Mouse (Mus musculus): Measurements from ENCODE around the gene Fam168b. TPM values are rescaled to one million over a fixed set of nuclear protein-coding genes. Genes with fewer than 3 reads are reported as not detected.

Gene Fam168b
- polyA plus RNA-seq, 1 experiment from 2014 or later: 142 TPM

- no peaks in the 10 kb centered on the region for H3K27me3 ChIP-seq (ENCODE audit: insufficient read depth, poor library complexity, severe bottlenecking)
- H3K9me3 ChIP-seq: no peaks in the 10 kb centered on the region
- WGBS: 90% methylated on average over 7 of the region's 7 CpGs
- DNase-seq (ENCODE audit: low spot score): no peak
- H3K4me1 ChIP-seq (replicated peaks): no peaks in the 10 kb centered on the region
- no peak overlapping the region for H3K27ac ChIP-seq
- no peak overlapping the region for H3K4me3 ChIP-seq
- peaks cover 48% of the 10 kb centered on the region for H3K36me3 ChIP-seq
These were observed 20.5 kb upstream of the Fam168b start for GRCm38 (mm10) chr1:34863323-34863722.

DNA sequence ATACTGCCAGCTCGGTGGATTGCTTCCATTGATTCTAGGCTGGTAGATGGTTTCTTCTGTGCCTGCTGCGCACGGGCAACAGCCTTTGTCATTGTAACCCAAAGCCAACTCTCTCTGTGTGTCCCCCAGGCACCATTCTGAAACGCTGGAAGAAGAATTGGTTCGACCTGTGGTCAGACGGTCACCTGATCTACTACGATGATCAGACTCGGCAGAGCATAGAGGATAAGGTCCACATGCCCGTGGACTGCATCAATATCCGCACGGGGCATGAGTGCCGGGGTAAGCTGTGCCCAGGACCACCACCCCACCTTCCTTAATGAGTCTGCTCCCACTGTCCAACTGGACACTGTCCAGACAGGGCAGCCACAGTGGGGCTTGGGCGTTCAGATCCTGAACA is 20.0 kb upstream of the Fam168b start:
- Histone ChIP-seq H3K27me3 (ENCODE audit: insufficient read depth, poor library complexity, severe bottlenecking) (no peaks in the 10 kb centered on the region), H3K36me3 (peaks cover 46% of the 10 kb centered on the region)
- WGBS: 96% methylated on average over 13 of the region's 13 CpGs

DNA sequence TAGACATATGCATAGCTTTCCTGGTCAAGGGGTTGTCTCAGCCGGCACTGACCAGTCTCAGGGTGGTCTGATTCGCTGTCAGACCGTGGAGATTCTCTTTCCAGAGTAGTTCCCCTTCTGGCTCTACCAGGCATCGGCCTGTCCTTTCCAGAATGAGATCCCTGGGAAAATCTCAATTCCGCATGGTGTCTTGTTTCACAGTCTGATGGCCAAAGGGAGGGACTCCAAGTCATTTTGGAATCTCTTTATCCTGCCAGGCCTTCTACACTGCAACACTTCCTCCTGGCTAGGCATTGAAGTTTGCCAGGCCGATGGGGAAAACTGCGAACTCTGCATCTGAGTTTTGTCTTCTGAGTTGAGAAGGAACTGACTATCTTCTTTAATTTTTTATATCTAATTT is 17.3 kb upstream of the Fam168b start:
- H3K4me3 ChIP-seq: no peak overlapping the region
- no peak for DNase-seq (ENCODE audit: low spot score)
- peaks cover 35% of the 10 kb centered on the region for H3K36me3 ChIP-seq
- 89% methylated on average over 7 of the region's 7 CpGs for WGBS
- H3K4me1 ChIP-seq (replicated peaks): no peaks in the 10 kb centered on the region
- no peaks in the 10 kb centered on the region for H3K9me3 ChIP-seq
- no peak overlapping the region for H3K27ac ChIP-seq
- H3K27me3 ChIP-seq (ENCODE audit: insufficient read depth, poor library complexity, severe bottlenecking): no peaks in the 10 kb centered on the region

More for the DNA sequence above, 20.0 kb upstream of the Fam168b start:
- no peak for DNase-seq (ENCODE audit: low spot score)
- Histone ChIP-seq H3K4me1 (replicated peaks) (no peaks in the 10 kb centered on the region), H3K9me3 (no peaks in the 10 kb centered on the region), H3K4me3 (no peak overlapping the region), H3K27ac (no peak overlapping the region)

DNA sequence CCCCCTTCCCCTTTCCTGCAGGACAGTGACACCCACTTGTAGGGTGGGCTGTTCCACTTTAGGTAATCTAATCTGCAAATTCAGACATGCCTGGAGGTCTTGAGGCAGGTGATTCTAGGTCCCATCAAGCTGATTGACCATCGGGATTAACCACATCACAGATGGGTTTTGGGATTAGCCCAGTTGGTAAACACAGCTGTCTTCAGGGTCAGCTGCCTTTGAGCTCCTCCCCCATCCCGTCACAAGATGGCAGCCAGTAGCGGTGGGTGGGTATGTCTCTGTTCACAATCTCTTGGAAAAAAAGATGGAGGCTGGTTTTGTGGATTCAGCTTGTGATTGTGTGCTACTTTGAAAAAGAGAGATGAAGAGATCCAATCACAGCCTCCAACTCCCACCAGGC is 16.9 kb upstream of the Fam168b start:
- DNase-seq (ENCODE audit: low spot score): no peak
- no peaks in the 10 kb centered on the region for H3K27me3 ChIP-seq (ENCODE audit: insufficient read depth, poor library complexity, severe bottlenecking)
- 88% methylated on average over 3 of the region's 3 CpGs for WGBS
- no peak overlapping the region for H3K27ac ChIP-seq
- no peaks in the 10 kb centered on the region for H3K4me1 ChIP-seq (replicated peaks)
- H3K36me3 ChIP-seq: peaks cover 32% of the 10 kb centered on the region
- no peak overlapping the region for H3K4me3 ChIP-seq
- H3K9me3 ChIP-seq: no peaks in the 10 kb centered on the region

GRCm38 (mm10) chr1:34858671-34859070 is 15.8 kb upstream of the Fam168b start:
- Histone ChIP-seq H3K36me3 (peaks cover 21% of the 10 kb centered on the region), H3K4me1 (replicated peaks) (no peaks in the 10 kb centered on the region), H3K27ac (no peak overlapping the region), H3K9me3 (no peaks in the 10 kb centered on the region), H3K27me3 (ENCODE audit: insufficient read depth, poor library complexity, severe bottlenecking) (no peaks in the 10 kb centered on the region), H3K4me3 (no peak overlapping the region)
- WGBS: 71% methylated on average over 5 of the region's 5 CpGs
- no peak for DNase-seq (ENCODE audit: low spot score)

- Histone ChIP-seq H3K27ac (no peak overlapping the region), H3K4me3 (no peak overlapping the region), H3K9me3 (no peaks in the 10 kb centered on the region), H3K36me3 (no peaks in the 10 kb centered on the region), H3K4me1 (replicated peaks) (peaks cover 17% of the 10 kb centered on the region), H3K27me3 (ENCODE audit: insufficient read depth, poor library complexity, severe bottlenecking) (no peaks in the 10 kb centered on the region)
- 84% methylated on average over 12 of the region's 12 CpGs for WGBS
- no peak for DNase-seq (ENCODE audit: low spot score)
These were observed 12.3 kb upstream of the Fam168b start for GRCm38 (mm10) chr1:34855056-34855739.

GRCm38 (mm10) chr1:34853786-34854185 is 10.9 kb upstream of the Fam168b start:
- H3K4me1 ChIP-seq (replicated peaks): peaks cover 27% of the 10 kb centered on the region
- 91% methylated on average over 2 of the region's 2 CpGs for WGBS
- no peaks in the 10 kb centered on the region for H3K36me3 ChIP-seq
- no peak for DNase-seq (ENCODE audit: low spot score)
- H3K27me3 ChIP-seq (ENCODE audit: insufficient read depth, poor library complexity, severe bottlenecking): no peaks in the 10 kb centered on the region
- H3K27ac ChIP-seq: no peak overlapping the region
- no peaks in the 10 kb centered on the region for H3K9me3 ChIP-seq
- no peak overlapping the region for H3K4me3 ChIP-seq

- no peaks in the 10 kb centered on the region for H3K9me3 ChIP-seq
- no peaks in the 10 kb centered on the region for H3K36me3 ChIP-seq
- 88% methylated on average over 11 of the region's 11 CpGs for WGBS
- peaks cover 27% of the 10 kb centered on the region for H3K4me1 ChIP-seq (replicated peaks)
- H3K4me3 ChIP-seq: no peak overlapping the region
- no peak for DNase-seq (ENCODE audit: low spot score)
- no peaks in the 10 kb centered on the region for H3K27me3 ChIP-seq (ENCODE audit: insufficient read depth, poor library complexity, severe bottlenecking)
- no peak overlapping the region for H3K27ac ChIP-seq
These were observed 9.4 kb upstream of the Fam168b start for GRCm38 (mm10) chr1:34852116-34852878.

GRCm38 (mm10) chr1:34851562-34851961 is 8.7 kb upstream of the Fam168b start:
- no peak overlapping the region for H3K27ac ChIP-seq
- H3K27me3 ChIP-seq (ENCODE audit: insufficient read depth, poor library complexity, severe bottlenecking): no peaks in the 10 kb centered on the region
- WGBS: 70% methylated on average over 6 of the region's 6 CpGs

DNA sequence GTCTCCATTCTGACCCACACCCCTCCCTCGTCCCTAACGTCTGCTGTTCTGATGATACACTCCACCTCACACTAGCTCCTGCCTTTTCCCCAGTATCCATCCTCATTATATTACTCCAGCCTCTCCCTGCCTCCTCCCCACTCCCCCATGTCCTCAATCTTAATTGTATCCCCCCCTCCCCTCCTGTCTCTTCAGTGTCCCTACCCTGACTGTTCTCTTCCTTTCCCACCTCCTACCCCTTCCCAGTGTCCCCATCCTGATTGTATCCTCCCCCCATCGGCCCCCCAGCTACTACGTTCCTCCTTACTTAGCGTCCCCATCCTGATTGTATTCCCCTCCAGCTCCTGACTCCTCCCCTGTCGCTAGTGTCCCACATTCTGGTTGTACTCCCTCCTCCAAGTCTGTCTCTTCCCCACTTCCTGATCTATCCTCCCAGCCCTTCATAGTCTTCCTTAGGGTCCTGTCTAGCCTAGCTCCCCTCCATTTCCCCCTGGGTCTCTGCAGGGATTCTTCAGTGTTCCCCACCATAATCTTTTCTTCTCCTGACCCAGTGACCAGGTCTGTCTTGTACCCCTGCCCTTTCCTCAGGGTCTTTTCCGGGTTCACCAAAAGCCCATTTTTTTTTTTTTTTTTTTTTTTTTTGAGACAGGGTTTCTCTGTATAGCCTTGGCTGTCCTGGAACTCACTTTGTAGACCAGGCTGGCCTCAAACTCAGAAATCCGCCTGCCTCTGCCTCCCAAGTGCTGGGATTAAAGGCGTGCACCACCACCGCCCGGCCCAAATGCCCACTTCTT is 7.7 kb upstream of the Fam168b start:
- WGBS: 44% methylated on average over 11 of the region's 11 CpGs
- DNase-seq (ENCODE audit: low spot score): no peak
- Histone ChIP-seq H3K4me1 (replicated peaks) (peaks cover 27% of the 10 kb centered on the region), H3K27ac (peak overlapping the region; percentile 90), H3K36me3 (no peaks in the 10 kb centered on the region), H3K4me3 (peak overlapping the region; percentile 69), H3K27me3 (ENCODE audit: insufficient read depth, poor library complexity, severe bottlenecking) (no peaks in the 10 kb centered on the region), H3K9me3 (no peaks in the 10 kb centered on the region)

More at GRCm38 (mm10) chr1:34851562-34851961, 8.7 kb upstream of the Fam168b start:
- Histone ChIP-seq H3K4me3 (no peak overlapping the region), H3K9me3 (no peaks in the 10 kb centered on the region), H3K36me3 (no peaks in the 10 kb centered on the region), H3K4me1 (replicated peaks) (peaks cover 27% of the 10 kb centered on the region)
- no peak for DNase-seq (ENCODE audit: low spot score)

GRCm38 (mm10) chr1:34849745-34850342 is 7.0 kb upstream of the Fam168b start, which contains the start of gene Plekhb2:
Gene Plekhb2 (plus strand): TSS chr1:34849976.
- Histone ChIP-seq H3K36me3 (no peaks in the 10 kb centered on the region), H3K27me3 (ENCODE audit: insufficient read depth, poor library complexity, severe bottlenecking) (no peaks in the 10 kb centered on the region), H3K4me3 (peak within 1 kb of the TSS; percentile 69), H3K27ac (peak within 1 kb of the TSS; percentile 90), H3K9me3 (no peaks in the 10 kb centered on the region), H3K4me1 (replicated peaks) (peaks cover 27% of the 10 kb centered on the region)
- DNase-seq (ENCODE audit: low spot score): peak; percentile 85
- WGBS: under 1% methylated on average over 39 of the region's 40 CpGs

- no peaks in the 10 kb centered on the region for H3K27me3 ChIP-seq (ENCODE audit: insufficient read depth, poor library complexity, severe bottlenecking)
- H3K4me3 ChIP-seq: no peak overlapping the region
- no peak overlapping the region for H3K27ac ChIP-seq
- no peak for DNase-seq (ENCODE audit: low spot score)
- no peaks in the 10 kb centered on the region for H3K9me3 ChIP-seq
- no peaks in the 10 kb centered on the region for H3K36me3 ChIP-seq
- WGBS: 78% methylated on average over 3 of the region's 3 CpGs
- H3K4me1 ChIP-seq (replicated peaks): peaks cover 28% of the 10 kb centered on the region
These were observed 4.2 kb upstream of the Fam168b start for GRCm38 (mm10) chr1:34847070-34847469.

Data from hindbrain, embryonic 10.5 days (tissue).